Mouse (Mus musculus) midbrain, embryonic 11.5 days (tissue): ENCODE data around the gene Ate1. TPM values are rescaled to one million over a fixed set of nuclear protein-coding genes. Genes with fewer than 3 reads are reported as not detected.
A peak's percentile ranks its signal among the peaks of the same experiment; 100 is the strongest.

ENCODE experiments used
- ATAC-seq: fragments of 200-750 bp; cut with Nextera tagmentation; 2 replicates; pipeline ENCODE4 v1.8.0; 2017; ENCODE audit warnings: moderate TSS enrichment, moderate library complexity; ENCODE audit not compliant: low FRiP score
- DNase-seq: peaks from one replicate; pipeline ENCODE4 v3.0.0; 2015; ENCODE audit warnings: low spot score; ENCODE audit errors: missing footprints
- H3K27ac ChIP-seq: fragments of 300-500 bp; sonication (generic); 2 replicates; pipeline ENCODE4 v1.5.1; 2014; ENCODE audit warnings: low read depth, low read length
- H3K27me3 ChIP-seq: fragments of 300-500 bp; sonication (generic); 2 replicates; pipeline ENCODE4 v1.6.1; 2014; ENCODE audit warnings: mild to moderate bottlenecking, low read length, moderate library complexity, mixed read lengths; ENCODE audit not compliant: control insufficient read depth, insufficient read depth
- H3K36me3 ChIP-seq: fragments of 300-500 bp; sonication (generic); 2 replicates; pipeline ENCODE4 v1.6.1; 2014; ENCODE audit warnings: mild to moderate bottlenecking, low read length, moderate library complexity, mixed read lengths; ENCODE audit not compliant: control insufficient read depth, insufficient read depth
- H3K4me1 ChIP-seq: fragments of 300-500 bp; sonication (generic); 2 replicates; pipeline ENCODE4 v1.6.1; 2014; ENCODE audit warnings: low read length; ENCODE audit not compliant: control insufficient read depth, insufficient read depth
- H3K4me2 ChIP-seq: fragments of 300-500 bp; sonication (generic); 2 replicates; pipeline ENCODE4 v1.6.1; 2014; ENCODE audit warnings: mild to moderate bottlenecking, moderate library complexity
- H3K4me3 ChIP-seq: fragments of 300-500 bp; sonication (generic); 2 replicates; pipeline ENCODE4 v1.5.1; 2014; ENCODE audit warnings: low read depth, low read length
- H3K9ac ChIP-seq: fragments of 300-500 bp; sonication (generic); 2 replicates; pipeline ENCODE4 v1.6.1; 2014; ENCODE audit warnings: low read length
- H3K9me3 ChIP-seq: fragments of 300-500 bp; sonication (generic); 2 replicates; pipeline ENCODE4 v1.6.1; 2016; ENCODE audit warnings: low read length; ENCODE audit not compliant: control insufficient read depth
- WGBS: fragments of 180-500 bp; shearing (Covaris S2); extraction: QIAGEN DNeasy Blood & Tissue Kit; methylation state at CpG from one replicate; pipeline ENCODE4 v1.1.7; 2014; 5-methylcytosine and 5-hydroxymethylcytosine counted together
- polyA plus RNA-seq: library from polyadenylated mRNA; unstranded; fragments of >200 nt; fragmentation: Nextera tagmentation; extraction: Ambion mirVana; gene quantifications from 2 replicates; pipeline ENCODE4 v1.2.1, GENCODE M21; 2014

Ate1 gene
- polyA plus RNA-seq, 1 experiment from 2014 or later, result 57.1 TPM

GRCm38 (mm10) chr7:130455587-130456246 lies 64.5 kb downstream of the Ate1 start:
- ATAC-seq (no peak), DNase-seq (peak; percentile 73)
- 77% methylated on average over 4 of the region's 4 CpGs for WGBS
- Histone ChIP-seq H3K4me1 (peaks cover 2% of the 10 kb centered on the region; the same call in 1 of the 2 replicates), H3K36me3 (peaks cover 7% of the 10 kb centered on the region), H3K27ac (no peak overlapping the region), H3K9me3 (no peaks in the 10 kb centered on the region), H3K27me3 (no peaks in the 10 kb centered on the region), H3K4me2 (no peak overlapping the region), H3K4me3 (no peak overlapping the region), H3K9ac (no peak overlapping the region)

- Histone ChIP-seq H3K4me1 (peaks cover 2% of the 10 kb centered on the region; the same call in 1 of the 2 replicates), H3K36me3 (peaks cover 7% of the 10 kb centered on the region), H3K4me2 (no peak overlapping the region), H3K4me3 (no peak overlapping the region), H3K27me3 (no peaks in the 10 kb centered on the region), H3K27ac (no peak overlapping the region), H3K9ac (no peak overlapping the region), H3K9me3 (no peaks in the 10 kb centered on the region)
- 93% methylated on average over 3 of the region's 3 CpGs for WGBS
- DNase-seq, result no peak
- ATAC-seq, result no peak
These were observed 65.9 kb downstream of the Ate1 start for GRCm38 (mm10) chr7:130454226-130454625.

GRCm38 (mm10) chr7:130435776-130436175 lies 84.4 kb downstream of the Ate1 start:
- H3K9me3 ChIP-seq, result no peaks in the 10 kb centered on the region
- no peak overlapping the region for H3K27ac ChIP-seq
- H3K27me3 ChIP-seq, result no peaks in the 10 kb centered on the region
- no peak overlapping the region for H3K4me2 ChIP-seq
- DNase-seq (no peak), ATAC-seq (no peak)
- no peaks in the 10 kb centered on the region for H3K4me1 ChIP-seq
- H3K9ac ChIP-seq, result no peak overlapping the region
- no peak overlapping the region for H3K4me3 ChIP-seq
- no peaks in the 10 kb centered on the region for H3K36me3 ChIP-seq
- WGBS, result 91% methylated on average over 5 of the region's 5 CpGs

- no peak for ATAC-seq
- 93% methylated on average over 2 of the region's 2 CpGs for WGBS
- peak; percentile 49 for DNase-seq
- no peaks in the 10 kb centered on the region for H3K27me3 ChIP-seq
- H3K4me3 ChIP-seq, result no peak overlapping the region
- no peak overlapping the region for H3K9ac ChIP-seq
- no peak overlapping the region for H3K4me2 ChIP-seq
- no peaks in the 10 kb centered on the region for H3K9me3 ChIP-seq
- no peaks in the 10 kb centered on the region for H3K4me1 ChIP-seq
- H3K27ac ChIP-seq, result no peak overlapping the region
- no peaks in the 10 kb centered on the region for H3K36me3 ChIP-seq
These were observed 88.0 kb downstream of the Ate1 start for GRCm38 (mm10) chr7:130432141-130432540.

DNA sequence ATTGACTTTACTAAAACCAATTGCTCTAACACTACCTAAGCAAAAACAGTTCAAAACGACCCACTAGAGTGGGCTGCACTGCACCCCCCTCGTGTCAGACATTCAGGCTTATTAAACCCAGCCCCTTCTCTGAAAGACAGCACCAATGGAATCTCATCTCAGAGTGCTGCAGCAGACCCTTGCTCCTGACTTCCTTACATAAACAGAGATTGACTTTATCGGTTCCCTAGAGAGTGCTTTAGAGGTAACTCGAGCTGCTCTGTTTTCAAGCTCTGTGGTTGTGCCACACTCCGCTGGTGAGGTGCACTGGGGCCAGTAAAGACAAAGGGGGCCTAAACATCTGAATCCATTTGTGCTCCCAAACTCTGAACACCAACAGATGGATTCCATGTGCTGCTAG lies 93.6 kb downstream of the Ate1 start:
- 3% methylated on average over 5 of the region's 5 CpGs for WGBS
- Histone ChIP-seq H3K4me1 (peaks cover 6% of the 10 kb centered on the region; the same call in 1 of the 2 replicates), H3K27ac (no peak overlapping the region), H3K4me2 (no peak overlapping the region), H3K27me3 (no peaks in the 10 kb centered on the region), H3K9ac (no peak overlapping the region), H3K36me3 (no peaks in the 10 kb centered on the region), H3K4me3 (no peak overlapping the region), H3K9me3 (no peaks in the 10 kb centered on the region)
- ATAC-seq (no peak), DNase-seq (peak; percentile 83)

DNA sequence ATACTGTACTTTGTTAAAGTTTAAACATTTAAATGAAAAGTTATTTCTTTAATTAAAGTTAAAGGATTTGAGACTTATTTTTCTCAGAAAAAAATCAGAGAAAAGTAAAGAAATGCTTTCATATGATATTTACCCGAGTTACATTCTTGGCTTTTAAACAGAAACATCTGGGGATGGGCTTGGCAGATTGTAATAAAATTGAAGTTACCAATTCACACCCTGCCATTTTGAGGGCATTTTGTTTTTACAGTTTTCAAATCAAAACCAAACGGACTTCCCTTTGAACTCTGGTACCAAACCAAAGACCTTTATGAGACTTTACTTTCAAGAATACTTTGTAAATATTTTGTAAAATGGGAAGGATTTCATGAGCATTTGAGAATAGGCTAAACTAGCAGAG lies 94.2 kb downstream of the Ate1 start:
- no peak for ATAC-seq
- H3K4me2 ChIP-seq, result no peak overlapping the region
- WGBS, result 75% methylated on average over 2 of the region's 2 CpGs
- H3K4me3 ChIP-seq, result no peak overlapping the region
- H3K27me3 ChIP-seq, result no peaks in the 10 kb centered on the region
- H3K27ac ChIP-seq, result no peak overlapping the region
- no peaks in the 10 kb centered on the region for H3K36me3 ChIP-seq
- no peaks in the 10 kb centered on the region for H3K9me3 ChIP-seq
- DNase-seq, result no peak
- peaks cover 6% of the 10 kb centered on the region; the same call in 1 of the 2 replicates for H3K4me1 ChIP-seq
- H3K9ac ChIP-seq, result no peak overlapping the region

DNA sequence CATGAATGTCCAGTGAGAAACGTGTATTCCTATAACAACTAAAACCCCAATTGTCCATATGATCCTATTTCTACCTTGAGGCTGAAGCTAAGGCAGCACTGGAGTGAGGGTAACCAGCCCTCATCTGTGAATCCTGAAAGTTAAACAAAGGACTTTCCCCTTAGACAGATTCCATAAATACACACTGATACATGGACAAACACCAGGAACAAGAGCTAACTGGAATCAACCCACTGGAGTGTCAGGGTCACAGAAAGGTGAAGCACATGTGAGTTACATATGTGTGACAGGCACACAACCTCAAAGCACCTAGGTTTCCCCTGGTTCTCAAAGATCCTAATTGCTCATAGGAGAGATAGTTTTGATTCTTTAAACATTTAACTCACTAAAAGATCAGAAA lies 100.2 kb downstream of the Ate1 start:
- Histone ChIP-seq H3K4me2 (no peak overlapping the region), H3K9me3 (no peaks in the 10 kb centered on the region), H3K27ac (no peak overlapping the region; the same call in 1 of the 2 replicates), H3K4me3 (no peak overlapping the region), H3K36me3 (no peaks in the 10 kb centered on the region), H3K9ac (no peak overlapping the region), H3K27me3 (no peaks in the 10 kb centered on the region), H3K4me1 (no peaks in the 10 kb centered on the region)
- 59% methylated on average over 1 of the region's 1 CpGs for WGBS
- DNase-seq (no peak), ATAC-seq (no peak)

DNA sequence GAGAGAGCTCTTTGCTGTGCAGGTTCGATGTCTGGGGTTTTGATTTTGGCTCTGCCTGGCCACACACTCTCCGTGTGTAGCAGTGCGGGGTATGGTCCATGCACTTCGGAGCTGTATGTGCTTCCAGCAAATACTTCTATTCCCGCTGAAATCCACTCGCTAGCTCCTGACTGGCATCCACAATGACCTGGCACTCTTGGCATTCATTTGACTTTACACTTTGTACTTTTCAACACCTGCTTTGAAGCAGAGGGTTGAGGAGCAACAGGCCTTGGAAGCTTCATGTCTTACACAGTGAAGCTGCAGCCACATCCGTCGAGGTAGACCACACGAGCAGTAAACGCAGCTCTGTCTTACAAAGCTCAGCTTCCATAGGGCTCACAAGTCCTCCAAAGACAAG lies 112.5 kb downstream of the Ate1 start:
- Histone ChIP-seq H3K36me3 (no peaks in the 10 kb centered on the region), H3K27me3 (no peaks in the 10 kb centered on the region), H3K4me1 (no peaks in the 10 kb centered on the region), H3K9ac (no peak overlapping the region), H3K4me3 (no peak overlapping the region), H3K27ac (no peak overlapping the region), H3K9me3 (no peaks in the 10 kb centered on the region), H3K4me2 (no peak overlapping the region)
- no peak for ATAC-seq
- 89% methylated on average over 10 of the region's 10 CpGs for WGBS
- DNase-seq, result no peak

- 94% methylated on average over 2 of the region's 2 CpGs for WGBS
- no peaks in the 10 kb centered on the region for H3K27me3 ChIP-seq
- no peaks in the 10 kb centered on the region for H3K4me1 ChIP-seq
- no peaks in the 10 kb centered on the region for H3K9me3 ChIP-seq
- no peak overlapping the region for H3K27ac ChIP-seq
- H3K36me3 ChIP-seq, result no peaks in the 10 kb centered on the region
- no peak overlapping the region for H3K9ac ChIP-seq
- ATAC-seq (no peak), DNase-seq (no peak)
- H3K4me2 ChIP-seq, result no peak overlapping the region
- H3K4me3 ChIP-seq, result no peak overlapping the region
These were observed 116.8 kb downstream of the Ate1 start for GRCm38 (mm10) chr7:130403346-130403745.
